Mouse (Mus musculus) midbrain, embryonic 13.5 days (tissue): ENCODE measurements around the gene Gsto1. TPM values are rescaled to one million over a fixed set of nuclear protein-coding genes. Genes with fewer than 3 reads are reported as not detected.

Source experiments
- ATAC-seq: fragments of 200-750 bp; cut with Nextera tagmentation; 2 replicates; pipeline ENCODE4 v1.8.0; 2017; ENCODE audit warnings: mild to moderate bottlenecking, moderate TSS enrichment, moderate library complexity
- H3K27ac ChIP-seq: fragments of 300-500 bp; sonication (generic); 2 replicates; pipeline ENCODE4 v1.5.1; 2015; ENCODE audit warnings: inconsistent platforms, mild to moderate bottlenecking, moderate library complexity
- H3K27me3 ChIP-seq: fragments of 300-500 bp; sonication (generic); 2 replicates; pipeline ENCODE4 v1.6.1; 2015; ENCODE audit warnings: mild to moderate bottlenecking, inconsistent platforms
- H3K36me3 ChIP-seq: fragments of 300-500 bp; sonication (generic); 2 replicates; pipeline ENCODE4 v1.6.1; 2015; ENCODE audit warnings: mild to moderate bottlenecking, inconsistent platforms
- H3K4me1 ChIP-seq: fragments of 300-500 bp; sonication (generic); replicated peaks from 2 replicates; pipeline ENCODE4 v1.6.1; 2015; ENCODE audit warnings: inconsistent platforms
- H3K4me2 ChIP-seq: fragments of 300-500 bp; sonication (generic); replicated peaks from 2 replicates; pipeline ENCODE4 v1.6.1; 2015; ENCODE audit warnings: moderate library complexity, mild to moderate bottlenecking, inconsistent platforms
- H3K4me3 ChIP-seq: fragments of 300-500 bp; sonication (generic); replicated peaks from 2 replicates; pipeline ENCODE4 v1.5.1; 2015; ENCODE audit warnings: mild to moderate bottlenecking, inconsistent platforms
- H3K9ac ChIP-seq: fragments of 300-500 bp; sonication (generic); replicated peaks from 2 replicates; pipeline ENCODE4 v1.6.1; 2015; ENCODE audit warnings: mild to moderate bottlenecking, inconsistent platforms
- H3K9me3 ChIP-seq: fragments of 300-500 bp; sonication (generic); 2 replicates; pipeline ENCODE4 v1.6.1; 2016; ENCODE audit warnings: mild to moderate bottlenecking, inconsistent platforms
- WGBS: fragments of 180-500 bp; shearing (Covaris S2); methylation state at CpG from one replicate; pipeline ENCODE4 v1.1.7; 2015; 5-methylcytosine and 5-hydroxymethylcytosine counted together
- polyA plus RNA-seq: library from polyadenylated mRNA; unstranded; fragments of >200 nt; fragmentation: Nextera tagmentation; extraction: Ambion mirVana; gene quantifications from 2 replicates; pipeline ENCODE4 v1.2.1, GENCODE M21; 2015

The Gsto1 gene
- polyA plus RNA-seq, 1 experiment from 2014 or later: 98.3 TPM

DNA sequence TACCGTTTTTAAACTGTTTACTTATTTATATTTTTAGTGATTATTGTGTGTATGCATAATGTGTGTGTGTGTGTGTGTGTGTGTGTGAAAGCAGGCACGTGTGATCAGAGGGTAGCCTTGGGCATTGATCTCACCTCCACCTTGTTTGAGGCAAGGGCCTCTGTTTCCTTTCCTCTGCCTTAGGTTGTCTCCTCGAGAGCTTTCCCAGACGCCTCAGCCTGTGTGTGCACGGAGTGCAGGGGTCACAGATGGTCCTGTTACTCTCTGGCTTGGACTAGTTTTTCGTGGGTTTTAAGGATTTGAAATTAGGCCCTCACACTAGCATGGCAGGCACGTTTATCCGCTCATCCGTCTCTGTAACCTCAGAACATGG is 28.1 kb downstream of the Gsto1 start:
- Histone ChIP-seq H3K4me1 (peaks cover 5% of the 10 kb centered on the region), H3K9me3 (no peaks in the 10 kb centered on the region), H3K4me3 (no peak overlapping the region), H3K9ac (no peak overlapping the region), H3K36me3 (no peaks in the 10 kb centered on the region), H3K4me2 (no peak overlapping the region), H3K27ac (no peak overlapping the region), H3K27me3 (no peaks in the 10 kb centered on the region)
- peak; percentile 66 for ATAC-seq
- WGBS: 66% methylated on average over 9 of the region's 9 CpGs

GRCm38 (mm10) chr19:47884296-47885085 is 29.7 kb downstream of the Gsto1 start:
- WGBS: 88% methylated on average over 13 of the region's 13 CpGs
- peaks cover 5% of the 10 kb centered on the region for H3K4me1 ChIP-seq
- no peak for ATAC-seq

DNA sequence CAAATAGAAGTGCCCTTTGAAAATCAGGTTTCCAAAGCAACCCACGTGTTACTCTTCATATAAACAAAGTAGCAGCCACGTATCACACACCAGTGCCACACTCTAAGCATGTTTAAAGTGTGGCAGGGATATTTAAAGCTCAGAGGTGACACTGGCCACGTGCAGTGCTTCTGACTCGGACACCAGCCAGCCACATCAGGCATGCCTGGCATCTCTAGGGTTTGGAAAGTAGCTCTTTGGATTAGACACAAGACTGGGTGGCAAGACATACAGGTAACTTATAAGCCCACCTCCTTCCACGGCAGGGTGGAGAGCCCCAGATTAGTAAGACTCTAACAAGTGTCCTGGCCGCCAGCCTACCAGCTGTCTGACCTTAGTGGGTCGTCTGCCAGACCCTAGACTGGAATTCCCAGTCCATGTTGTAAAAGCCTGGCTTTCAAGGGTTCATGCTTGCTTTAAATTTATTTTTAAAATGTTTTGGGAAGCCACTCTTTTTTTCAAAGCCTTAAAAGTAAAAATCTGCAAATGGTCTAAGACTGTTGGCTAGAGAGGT is 30.5 kb downstream of the Gsto1 start:
- no peak overlapping the region for H3K27ac ChIP-seq
- no peak overlapping the region for H3K4me3 ChIP-seq
- ATAC-seq: no peak
- no peaks in the 10 kb centered on the region for H3K36me3 ChIP-seq
- 76% methylated on average over 7 of the region's 7 CpGs for WGBS
- peaks cover 5% of the 10 kb centered on the region for H3K4me1 ChIP-seq
- H3K9me3 ChIP-seq: no peaks in the 10 kb centered on the region
- no peak overlapping the region for H3K9ac ChIP-seq
- H3K27me3 ChIP-seq: no peaks in the 10 kb centered on the region
- H3K4me2 ChIP-seq: no peak overlapping the region

More at GRCm38 (mm10) chr19:47884296-47885085, 29.7 kb downstream of the Gsto1 start:
- H3K36me3 ChIP-seq: no peaks in the 10 kb centered on the region
- no peak overlapping the region for H3K4me3 ChIP-seq
- H3K27ac ChIP-seq: no peak overlapping the region
- no peaks in the 10 kb centered on the region for H3K27me3 ChIP-seq
- H3K4me2 ChIP-seq: no peak overlapping the region
- H3K9me3 ChIP-seq: no peaks in the 10 kb centered on the region
- H3K9ac ChIP-seq: no peak overlapping the region

GRCm38 (mm10) chr19:47885886-47886285 is 31.1 kb downstream of the Gsto1 start:
- WGBS: 89% methylated on average over 11 of the region's 11 CpGs
- Histone ChIP-seq H3K9ac (no peak overlapping the region), H3K4me2 (no peak overlapping the region), H3K4me3 (no peak overlapping the region), H3K9me3 (no peaks in the 10 kb centered on the region), H3K4me1 (peaks cover 1% of the 10 kb centered on the region), H3K27ac (no peak overlapping the region), H3K27me3 (no peaks in the 10 kb centered on the region), H3K36me3 (no peaks in the 10 kb centered on the region)
- no peak for ATAC-seq

- H3K36me3 ChIP-seq: no peaks in the 10 kb centered on the region
- H3K9ac ChIP-seq: no peak overlapping the region
- H3K4me2 ChIP-seq: no peak overlapping the region
- H3K4me1 ChIP-seq: no peaks in the 10 kb centered on the region
- 89% methylated on average over 7 of the region's 7 CpGs for WGBS
- no peak overlapping the region for H3K27ac ChIP-seq
- ATAC-seq: no peak
- H3K9me3 ChIP-seq: no peaks in the 10 kb centered on the region
- no peak overlapping the region for H3K4me3 ChIP-seq
- no peaks in the 10 kb centered on the region for H3K27me3 ChIP-seq
Measured at GRCm38 (mm10) chr19:47886617-47887016, 31.8 kb downstream of the Gsto1 start.

- H3K9me3 ChIP-seq: no peaks in the 10 kb centered on the region
- no peak overlapping the region for H3K27ac ChIP-seq
- ATAC-seq: no peak
- no peaks in the 10 kb centered on the region for H3K36me3 ChIP-seq
- H3K4me2 ChIP-seq: no peak overlapping the region
- H3K9ac ChIP-seq: no peak overlapping the region
- H3K27me3 ChIP-seq: no peaks in the 10 kb centered on the region
- H3K4me1 ChIP-seq: no peaks in the 10 kb centered on the region
- WGBS: 93% methylated on average over 10 of the region's 10 CpGs
- H3K4me3 ChIP-seq: no peak overlapping the region
Measured at GRCm38 (mm10) chr19:47887417-47887816, 32.6 kb downstream of the Gsto1 start.

DNA sequence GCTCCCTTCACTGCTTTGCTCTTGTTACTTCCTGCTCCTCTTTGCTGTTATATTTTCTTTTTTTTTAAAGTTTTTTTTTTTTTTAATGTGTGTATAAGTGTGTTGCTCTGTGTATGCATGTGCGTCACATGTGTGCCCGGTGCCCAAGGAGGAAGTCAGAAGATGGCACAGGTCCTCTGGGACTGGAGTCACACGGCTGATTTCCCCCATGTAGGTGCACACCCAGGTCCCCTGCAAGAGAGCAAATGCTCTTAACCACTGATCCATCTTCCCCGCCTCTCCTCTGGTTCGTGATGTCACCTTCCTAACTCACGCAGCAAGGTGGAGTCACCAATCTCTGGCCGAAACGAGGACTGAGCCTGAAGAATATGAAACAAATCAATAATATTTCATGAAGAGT is 33.3 kb downstream of the Gsto1 start:
- ATAC-seq: no peak
- no peak overlapping the region for H3K4me2 ChIP-seq
- no peaks in the 10 kb centered on the region for H3K9me3 ChIP-seq
- no peak overlapping the region for H3K4me3 ChIP-seq
- H3K9ac ChIP-seq: no peak overlapping the region
- WGBS: 95% methylated on average over 8 of the region's 8 CpGs
- no peaks in the 10 kb centered on the region for H3K27me3 ChIP-seq
- H3K4me1 ChIP-seq: no peaks in the 10 kb centered on the region
- no peaks in the 10 kb centered on the region for H3K36me3 ChIP-seq
- H3K27ac ChIP-seq: no peak overlapping the region

GRCm38 (mm10) chr19:47890489-47891130 is 35.8 kb downstream of the Gsto1 start:
- no peaks in the 10 kb centered on the region for H3K9me3 ChIP-seq
- H3K27ac ChIP-seq: no peak overlapping the region
- H3K36me3 ChIP-seq: peaks cover 16% of the 10 kb centered on the region
- ATAC-seq: no peak
- no peaks in the 10 kb centered on the region for H3K27me3 ChIP-seq
- H3K4me1 ChIP-seq: no peaks in the 10 kb centered on the region
- H3K9ac ChIP-seq: no peak overlapping the region
- WGBS: 73% methylated on average over 10 of the region's 10 CpGs
- no peak overlapping the region for H3K4me3 ChIP-seq
- no peak overlapping the region for H3K4me2 ChIP-seq

DNA sequence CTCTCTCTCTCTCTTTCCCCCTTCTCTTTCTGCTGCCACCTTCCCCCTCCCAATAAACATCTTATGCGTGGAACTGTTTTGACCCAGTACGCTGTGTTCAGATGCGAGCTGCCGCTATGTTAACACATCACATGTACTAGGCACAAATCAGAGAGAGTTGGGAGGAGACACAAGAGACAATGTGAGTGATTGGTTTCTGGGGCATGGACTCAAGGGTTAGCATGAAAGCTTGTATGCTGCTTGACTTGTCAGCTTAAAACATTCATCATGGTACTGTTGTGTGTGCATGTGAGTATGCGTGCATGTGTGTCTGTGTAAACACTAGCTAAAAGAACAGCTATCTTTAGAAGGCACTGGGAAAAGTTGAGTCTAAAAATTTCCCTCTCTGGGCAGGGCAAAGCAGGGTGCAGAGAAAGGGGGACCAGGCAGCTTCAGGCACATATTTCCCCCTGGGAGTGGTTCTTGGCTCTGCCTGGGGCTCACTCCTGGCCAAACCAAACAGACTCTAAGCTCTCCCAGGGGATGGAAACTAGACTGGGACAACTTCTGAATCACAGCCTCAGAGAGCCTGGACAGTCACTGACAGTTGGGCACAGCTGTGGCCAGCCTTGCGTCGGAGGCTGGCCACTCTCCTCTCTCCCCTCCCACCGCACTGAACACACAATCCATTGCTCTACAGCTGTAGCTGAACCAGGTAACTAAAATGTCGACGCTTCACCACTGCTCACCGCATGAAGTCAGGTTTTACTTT is 37.0 kb downstream of the Gsto1 start:
- H3K9ac ChIP-seq: no peak overlapping the region
- no peak overlapping the region for H3K4me2 ChIP-seq
- 88% methylated on average over 11 of the region's 11 CpGs for WGBS
- no peaks in the 10 kb centered on the region for H3K9me3 ChIP-seq
- no peak overlapping the region for H3K4me3 ChIP-seq
- H3K27ac ChIP-seq: no peak overlapping the region
- no peak for ATAC-seq
- peaks cover 27% of the 10 kb centered on the region for H3K36me3 ChIP-seq
- no peaks in the 10 kb centered on the region for H3K4me1 ChIP-seq
- no peaks in the 10 kb centered on the region for H3K27me3 ChIP-seq

DNA sequence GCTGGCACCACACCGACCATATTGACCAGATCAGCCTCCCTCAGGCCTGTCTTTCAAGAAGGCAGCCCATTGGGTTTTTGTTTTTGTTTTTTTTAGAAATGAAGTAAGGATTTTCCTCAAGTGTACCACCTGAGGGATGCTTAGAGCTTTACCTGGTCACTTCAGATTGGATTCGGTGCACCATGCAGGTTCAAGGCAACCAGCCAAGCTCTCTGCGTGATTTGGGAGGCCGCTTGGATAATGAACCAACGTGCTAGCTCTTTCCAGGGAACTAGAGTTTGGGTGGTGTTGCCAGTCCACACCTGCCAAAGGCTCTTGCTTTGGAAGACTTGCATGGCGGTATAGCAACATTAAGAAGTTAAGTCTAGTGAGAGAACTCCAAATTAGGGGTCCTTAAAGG is 38.3 kb downstream of the Gsto1 start:
- no peak for ATAC-seq
- H3K36me3 ChIP-seq: peaks cover 40% of the 10 kb centered on the region
- WGBS: 94% methylated on average over 6 of the region's 6 CpGs

GRCm38 (mm10) chr19:47898472-47899079 is 43.8 kb downstream of the Gsto1 start:
- no peak for ATAC-seq
- WGBS: 93% methylated on average over 8 of the region's 8 CpGs
- Histone ChIP-seq H3K9ac (no peak overlapping the region), H3K36me3 (peaks cover 41% of the 10 kb centered on the region), H3K27ac (no peak overlapping the region), H3K9me3 (no peaks in the 10 kb centered on the region), H3K4me3 (no peak overlapping the region), H3K4me2 (no peak overlapping the region), H3K4me1 (peaks cover 4% of the 10 kb centered on the region; the same call in 1 of the 2 replicates), H3K27me3 (no peaks in the 10 kb centered on the region)

More for the DNA sequence above, 38.3 kb downstream of the Gsto1 start:
- H3K9ac ChIP-seq: no peak overlapping the region
- no peak overlapping the region for H3K27ac ChIP-seq
- H3K4me3 ChIP-seq: no peak overlapping the region
- H3K9me3 ChIP-seq: no peaks in the 10 kb centered on the region
- no peaks in the 10 kb centered on the region for H3K4me1 ChIP-seq
- no peaks in the 10 kb centered on the region for H3K27me3 ChIP-seq
- H3K4me2 ChIP-seq: no peak overlapping the region
